Mouse (Mus musculus) adrenal gland, adult (tissue): ENCODE results near the gene Zfp287.

ENCODE experiments used
- DNase-seq, 2 experiments: peaks; one replicate each; pipeline ENCODE4 v3.0.0; 2022 to 2023; ENCODE audit warnings: low spot score in 1 of 2; ENCODE audit not compliant: inconsistent age in 2 of 2

Gene Zfp287

GRCm38 (mm10) chr11:62706141-62706540, 25.6 kb downstream of the Zfp287 start:
- no peak for DNase-seq

- no peak for DNase-seq
Measured at GRCm38 (mm10) chr11:62701218-62701617, 30.5 kb downstream of the Zfp287 start.

GRCm38 (mm10) chr11:62699749-62700148, 32.0 kb downstream of the Zfp287 start:
- DNase-seq: no peak

GRCm38 (mm10) chr11:62695126-62695525, 36.6 kb downstream of the Zfp287 start:
- no peak for DNase-seq

- DNase-seq: peak; percentile 34 to 87
Measured at GRCm38 (mm10) chr11:62693299-62694184, 38.2 kb downstream of the Zfp287 start.

- no peak for DNase-seq
Measured at GRCm38 (mm10) chr11:62691592-62691991, 40.1 kb downstream of the Zfp287 start.

- no peak for DNase-seq
Measured at GRCm38 (mm10) chr11:62679954-62680353, 51.8 kb downstream of the Zfp287 start.

- no peak for DNase-seq
Measured at GRCm38 (mm10) chr11:62678778-62679354, 52.8 kb downstream of the Zfp287 start.

- DNase-seq: no peak
Measured at GRCm38 (mm10) chr11:62676290-62676596, 55.5 kb downstream of the Zfp287 start.

- peak; percentile 72 to 91 for DNase-seq
Measured at GRCm38 (mm10) chr11:62675480-62676289, 56.0 kb downstream of the Zfp287 start.

- no peak for DNase-seq
Measured at GRCm38 (mm10) chr11:62670006-62670405, 61.7 kb downstream of the Zfp287 start.

GRCm38 (mm10) chr11:62669471-62669870, 62.2 kb downstream of the Zfp287 start:
- no peak for DNase-seq

- no peak for DNase-seq
Measured at GRCm38 (mm10) chr11:62668986-62669385, 62.7 kb downstream of the Zfp287 start.

- DNase-seq: no peak
Measured at GRCm38 (mm10) chr11:62664250-62664649, 67.5 kb downstream of the Zfp287 start.

GRCm38 (mm10) chr11:62660885-62661284, 70.8 kb downstream of the Zfp287 start:
- no peak for DNase-seq

- DNase-seq: no peak
Measured at GRCm38 (mm10) chr11:62652080-62652479, 79.6 kb downstream of the Zfp287 start.

GRCm38 (mm10) chr11:62651563-62651962, 80.1 kb downstream of the Zfp287 start:
- DNase-seq: no peak
